Mouse (Mus musculus): ENCODE results near the gene Peak1. TPM values are rescaled to one million over a fixed set of nuclear protein-coding genes. Genes with fewer than 3 reads are reported as not detected.

Peak1 gene
- polyA plus RNA-seq, 1 experiment from 2014 or later = 10.1 TPM

GRCm38 (mm10) chr9:56409928-56410327 is 7.9 kb downstream of the Peak1 start:
- Histone ChIP-seq H3K36me3 (no peaks in the 10 kb centered on the region), H3K27ac (no peak overlapping the region), H3K9ac (no peak overlapping the region), H3K27me3 (replicated peaks) (no peaks in the 10 kb centered on the region), H3K4me3 (replicated peaks) (no peak overlapping the region), H3K4me1 (replicated peaks) (no peaks in the 10 kb centered on the region), H3K4me2 (replicated peaks) (no peak overlapping the region), H3K9me3 (no peaks in the 10 kb centered on the region)
- 87% methylated on average over 2 of the region's 2 CpGs for WGBS
- no peak for ATAC-seq

- H3K9ac ChIP-seq = no peak overlapping the region
- H3K27ac ChIP-seq = no peak overlapping the region
- ATAC-seq = no peak
- no peaks in the 10 kb centered on the region for H3K36me3 ChIP-seq
- H3K4me1 ChIP-seq (replicated peaks) = no peaks in the 10 kb centered on the region
- H3K4me2 ChIP-seq (replicated peaks) = no peak overlapping the region
- H3K27me3 ChIP-seq (replicated peaks) = no peaks in the 10 kb centered on the region
- H3K4me3 ChIP-seq (replicated peaks) = no peak overlapping the region
- no peaks in the 10 kb centered on the region for H3K9me3 ChIP-seq
- 50% methylated on average over 4 of the region's 4 CpGs for WGBS
Observed at GRCm38 (mm10) chr9:56404619-56405018, 13.2 kb downstream of the Peak1 start.

- no peak overlapping the region for H3K27ac ChIP-seq
- no peak overlapping the region for H3K4me2 ChIP-seq (replicated peaks)
- H3K27me3 ChIP-seq (replicated peaks) = no peaks in the 10 kb centered on the region
- no peak overlapping the region for H3K4me3 ChIP-seq (replicated peaks)
- 46% methylated on average over 1 of the region's 1 CpGs for WGBS
- H3K4me1 ChIP-seq (replicated peaks) = no peaks in the 10 kb centered on the region
- H3K9ac ChIP-seq = no peak overlapping the region
- H3K36me3 ChIP-seq = no peaks in the 10 kb centered on the region
- ATAC-seq = no peak
- no peaks in the 10 kb centered on the region for H3K9me3 ChIP-seq
Observed at GRCm38 (mm10) chr9:56396306-56396705, 21.6 kb downstream of the Peak1 start.

- H3K27ac ChIP-seq = no peak overlapping the region
- H3K36me3 ChIP-seq = no peaks in the 10 kb centered on the region
- H3K9ac ChIP-seq = no peak overlapping the region
- 85% methylated on average over 3 of the region's 3 CpGs for WGBS
- no peak overlapping the region for H3K4me3 ChIP-seq (replicated peaks)
- no peaks in the 10 kb centered on the region for H3K4me1 ChIP-seq (replicated peaks)
- no peaks in the 10 kb centered on the region for H3K9me3 ChIP-seq
- no peaks in the 10 kb centered on the region for H3K27me3 ChIP-seq (replicated peaks)
- no peak overlapping the region for H3K4me2 ChIP-seq (replicated peaks)
- ATAC-seq = no peak
Observed at GRCm38 (mm10) chr9:56392857-56393256, 25.0 kb downstream of the Peak1 start.

- no peak overlapping the region for H3K4me3 ChIP-seq (replicated peaks)
- H3K4me1 ChIP-seq (replicated peaks) = no peaks in the 10 kb centered on the region; the same call in 1 of the 2 replicates
- 46% methylated on average over 1 of the region's 1 CpGs for WGBS
- no peaks in the 10 kb centered on the region for H3K36me3 ChIP-seq
- no peak overlapping the region for H3K9ac ChIP-seq
- H3K27ac ChIP-seq = no peak overlapping the region
- ATAC-seq = no peak
- no peaks in the 10 kb centered on the region for H3K9me3 ChIP-seq
- no peaks in the 10 kb centered on the region for H3K27me3 ChIP-seq (replicated peaks)
- H3K4me2 ChIP-seq (replicated peaks) = no peak overlapping the region
Observed at GRCm38 (mm10) chr9:56382786-56383185, 35.1 kb downstream of the Peak1 start.

- ATAC-seq = no peak
- Histone ChIP-seq H3K4me3 (replicated peaks) (no peak overlapping the region), H3K9me3 (no peaks in the 10 kb centered on the region), H3K4me2 (replicated peaks) (no peak overlapping the region), H3K27me3 (replicated peaks) (no peaks in the 10 kb centered on the region), H3K27ac (no peak overlapping the region), H3K4me1 (replicated peaks) (peaks cover 5% of the 10 kb centered on the region; the same call in 1 of the 2 replicates), H3K36me3 (no peaks in the 10 kb centered on the region), H3K9ac (no peak overlapping the region)
- 51% methylated on average over 4 of the region's 4 CpGs for WGBS
Observed at GRCm38 (mm10) chr9:56374401-56374800, 43.5 kb downstream of the Peak1 start.

- Histone ChIP-seq H3K27me3 (replicated peaks) (no peaks in the 10 kb centered on the region), H3K4me3 (replicated peaks) (no peak overlapping the region), H3K4me2 (replicated peaks) (no peak overlapping the region), H3K9me3 (no peaks in the 10 kb centered on the region), H3K36me3 (no peaks in the 10 kb centered on the region), H3K9ac (no peak overlapping the region), H3K27ac (no peak overlapping the region), H3K4me1 (replicated peaks) (peaks cover 7% of the 10 kb centered on the region; the same call in 1 of the 2 replicates)
- WGBS = 37% methylated on average over 5 of the region's 5 CpGs
- ATAC-seq = no peak
Observed at GRCm38 (mm10) chr9:56370710-56371109, 47.2 kb downstream of the Peak1 start.

- Histone ChIP-seq H3K9me3 (no peaks in the 10 kb centered on the region), H3K27ac (no peak overlapping the region), H3K4me2 (replicated peaks) (no peak overlapping the region), H3K9ac (no peak overlapping the region), H3K4me1 (replicated peaks) (peaks cover 7% of the 10 kb centered on the region; the same call in 1 of the 2 replicates), H3K27me3 (replicated peaks) (no peaks in the 10 kb centered on the region), H3K36me3 (no peaks in the 10 kb centered on the region), H3K4me3 (replicated peaks) (no peak overlapping the region)
- WGBS = 49% methylated on average over 3 of the region's 3 CpGs
- no peak for ATAC-seq
Observed at GRCm38 (mm10) chr9:56368814-56369213, 49.1 kb downstream of the Peak1 start.

GRCm38 (mm10) chr9:56363306-56363705 is 54.6 kb downstream of the Peak1 start:
- H3K4me3 ChIP-seq (replicated peaks) = no peak overlapping the region
- 91% methylated on average over 3 of the region's 3 CpGs for WGBS
- H3K9me3 ChIP-seq = no peaks in the 10 kb centered on the region
- no peak overlapping the region for H3K9ac ChIP-seq
- ATAC-seq = no peak
- no peaks in the 10 kb centered on the region for H3K36me3 ChIP-seq
- H3K27ac ChIP-seq = no peak overlapping the region
- no peak overlapping the region for H3K4me2 ChIP-seq (replicated peaks)
- no peaks in the 10 kb centered on the region for H3K27me3 ChIP-seq (replicated peaks)
- H3K4me1 ChIP-seq (replicated peaks) = 0 out of 2 replicates have a peak, but pooled peaks cover 3% of the 10 kb centered on the region

- H3K4me1 ChIP-seq (replicated peaks) = 0 out of 2 replicates have a peak, but pooled peaks cover 2% of the 10 kb centered on the region
- no peak overlapping the region for H3K4me3 ChIP-seq (replicated peaks)
- no peaks in the 10 kb centered on the region for H3K27me3 ChIP-seq (replicated peaks)
- H3K27ac ChIP-seq = no peak overlapping the region
- ATAC-seq = no peak
- no peaks in the 10 kb centered on the region for H3K36me3 ChIP-seq
- no peak overlapping the region for H3K4me2 ChIP-seq (replicated peaks)
- no peak overlapping the region for H3K9ac ChIP-seq
- no peaks in the 10 kb centered on the region for H3K9me3 ChIP-seq
- 64% methylated on average over 3 of the region's 3 CpGs for WGBS
Observed at GRCm38 (mm10) chr9:56359261-56359660, 58.6 kb downstream of the Peak1 start.

- no peak overlapping the region for H3K4me2 ChIP-seq (replicated peaks)
- H3K36me3 ChIP-seq = no peaks in the 10 kb centered on the region
- H3K27ac ChIP-seq = no peak overlapping the region
- no peak for ATAC-seq
- no peaks in the 10 kb centered on the region for H3K27me3 ChIP-seq (replicated peaks)
- H3K9me3 ChIP-seq = no peaks in the 10 kb centered on the region
- 92% methylated on average over 5 of the region's 5 CpGs for WGBS
- H3K9ac ChIP-seq = no peak overlapping the region
- H3K4me3 ChIP-seq (replicated peaks) = no peak overlapping the region
- H3K4me1 ChIP-seq (replicated peaks) = no peaks in the 10 kb centered on the region
Observed at GRCm38 (mm10) chr9:56355186-56355585, 62.7 kb downstream of the Peak1 start.

GRCm38 (mm10) chr9:56346321-56346720 is 71.5 kb downstream of the Peak1 start:
- no peak overlapping the region for H3K27ac ChIP-seq
- H3K4me2 ChIP-seq (replicated peaks) = no peak overlapping the region
- H3K36me3 ChIP-seq = no peaks in the 10 kb centered on the region
- no peaks in the 10 kb centered on the region for H3K9me3 ChIP-seq
- H3K4me3 ChIP-seq (replicated peaks) = no peak overlapping the region
- H3K27me3 ChIP-seq (replicated peaks) = no peaks in the 10 kb centered on the region
- H3K9ac ChIP-seq = no peak overlapping the region
- no peaks in the 10 kb centered on the region; the same call in 1 of the 2 replicates for H3K4me1 ChIP-seq (replicated peaks)
- 80% methylated on average over 6 of the region's 6 CpGs for WGBS
- no peak for ATAC-seq

- Histone ChIP-seq H3K4me2 (replicated peaks) (no peak overlapping the region), H3K4me1 (replicated peaks) (no peaks in the 10 kb centered on the region), H3K36me3 (no peaks in the 10 kb centered on the region), H3K4me3 (replicated peaks) (no peak overlapping the region), H3K27ac (no peak overlapping the region), H3K27me3 (replicated peaks) (no peaks in the 10 kb centered on the region), H3K9me3 (no peaks in the 10 kb centered on the region), H3K9ac (no peak overlapping the region)
- whole genome bisulfite sequencing = 60% methylated on average over 1 of the region's 1 CpGs
- ATAC-seq = no peak
Observed at GRCm38 (mm10) chr9:56339426-56340195, 78.3 kb downstream of the Peak1 start.

All from intestine, embryonic 15.5 days (tissue).